Mouse (Mus musculus) testis, postnatal 14 days (tissue): ENCODE measurements around the gene Oaz3.
A peak's percentile ranks its signal among the peaks of the same experiment; 100 is the strongest.

Experiments used
- DNase-seq: peaks from one replicate; pipeline ENCODE4 v3.0.0; 2021; ENCODE audit warnings: low spot score

Oaz3 gene

DNA sequence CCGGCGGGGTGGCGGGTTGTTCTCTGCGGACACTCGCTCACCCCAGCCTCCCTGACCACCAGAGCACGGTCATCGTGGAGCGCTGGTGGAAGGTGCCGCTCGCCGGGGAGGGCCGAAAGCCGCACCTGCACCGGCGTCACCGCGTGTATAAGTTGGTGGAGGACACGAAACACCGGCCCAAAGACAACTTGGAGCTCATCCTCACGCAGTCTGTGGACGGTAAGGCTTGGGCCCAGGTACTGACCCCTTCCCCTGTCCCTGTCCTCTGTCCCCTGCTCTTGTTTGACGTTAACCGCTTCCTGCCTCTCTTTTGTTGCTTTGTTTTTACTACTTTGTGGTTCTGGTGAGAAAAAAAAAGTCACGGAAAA lies at the start of gene Oaz3:
Gene Oaz3, minus strand, starts transcription at position 319 of the 368 bp plus-strand sequence.
- no peak for DNase-seq

DNA sequence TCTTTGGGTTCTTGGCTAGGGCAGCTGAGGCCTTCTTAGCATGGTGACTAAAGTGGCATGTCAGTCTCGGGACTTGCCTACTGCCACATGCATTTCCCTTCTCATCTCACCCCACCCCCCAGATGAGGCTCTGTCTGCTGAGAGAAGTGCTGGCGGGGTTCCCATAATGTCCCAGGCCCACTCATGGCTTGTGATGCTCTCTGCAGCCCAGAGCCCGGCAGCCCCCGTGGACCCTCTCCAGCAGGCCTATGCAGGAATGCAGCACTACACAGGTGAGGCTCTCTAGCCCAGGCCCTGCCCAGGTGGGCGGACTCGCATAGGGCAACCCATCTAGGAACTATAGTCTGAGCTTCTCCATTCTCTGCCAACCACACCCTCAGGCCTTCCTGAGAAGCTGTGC lies 43.9 kb upstream of the Oaz3 start:
- DNase-seq = no peak

DNA sequence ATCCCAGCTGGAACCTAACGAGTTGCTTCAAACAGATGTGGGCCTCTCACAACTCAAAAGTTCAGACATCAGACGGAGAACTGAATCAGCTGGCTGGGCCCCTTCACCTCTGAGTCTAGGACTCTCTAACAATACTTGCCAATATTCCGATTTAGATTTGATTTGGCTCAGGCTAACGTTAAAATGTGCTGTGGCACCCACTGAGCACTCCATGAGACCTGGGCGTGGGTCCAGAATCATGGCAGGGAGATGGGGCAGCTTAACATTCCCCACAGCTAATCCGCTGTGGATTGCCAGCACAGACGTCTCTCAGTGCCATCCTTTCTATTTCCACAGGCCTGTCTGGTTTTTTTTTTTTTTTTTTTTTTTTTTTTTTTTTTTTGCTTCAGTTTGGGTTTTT lies 42.2 kb upstream of the Oaz3 start:
- DNase-seq = no peak

DNA sequence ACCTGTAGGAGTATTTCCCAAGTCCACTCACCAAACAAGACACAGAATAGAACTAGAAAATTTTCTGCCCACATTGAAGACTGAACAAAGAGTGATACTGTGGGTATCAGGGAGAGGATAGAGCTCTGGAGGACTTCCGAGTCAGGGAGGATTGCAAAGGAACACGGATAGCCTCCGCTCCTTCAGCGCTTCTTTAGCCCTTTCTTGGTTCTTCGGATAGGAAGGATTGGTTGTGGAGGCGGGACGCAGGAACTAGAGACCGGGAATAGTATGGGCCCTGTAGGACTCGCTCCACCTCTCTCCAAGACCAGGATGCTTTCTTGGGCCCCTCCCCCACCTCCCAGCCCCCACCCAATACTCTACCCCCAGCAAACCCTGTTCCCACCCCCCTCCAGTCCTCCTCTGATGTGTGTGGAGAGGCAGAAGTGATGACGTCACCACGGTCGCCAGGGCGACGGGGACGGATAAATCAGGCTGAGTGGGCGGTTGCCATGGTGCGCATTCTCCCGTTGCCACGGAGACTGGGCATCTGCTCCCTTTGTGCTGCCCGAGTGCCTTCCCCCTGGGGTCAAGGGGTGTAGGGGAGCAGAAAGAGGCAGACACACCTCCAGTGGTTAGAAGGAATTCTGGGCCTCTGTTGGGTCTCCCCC lies 40.2 kb upstream of the Oaz3 start:
- peak; percentile 53 for DNase-seq

DNA sequence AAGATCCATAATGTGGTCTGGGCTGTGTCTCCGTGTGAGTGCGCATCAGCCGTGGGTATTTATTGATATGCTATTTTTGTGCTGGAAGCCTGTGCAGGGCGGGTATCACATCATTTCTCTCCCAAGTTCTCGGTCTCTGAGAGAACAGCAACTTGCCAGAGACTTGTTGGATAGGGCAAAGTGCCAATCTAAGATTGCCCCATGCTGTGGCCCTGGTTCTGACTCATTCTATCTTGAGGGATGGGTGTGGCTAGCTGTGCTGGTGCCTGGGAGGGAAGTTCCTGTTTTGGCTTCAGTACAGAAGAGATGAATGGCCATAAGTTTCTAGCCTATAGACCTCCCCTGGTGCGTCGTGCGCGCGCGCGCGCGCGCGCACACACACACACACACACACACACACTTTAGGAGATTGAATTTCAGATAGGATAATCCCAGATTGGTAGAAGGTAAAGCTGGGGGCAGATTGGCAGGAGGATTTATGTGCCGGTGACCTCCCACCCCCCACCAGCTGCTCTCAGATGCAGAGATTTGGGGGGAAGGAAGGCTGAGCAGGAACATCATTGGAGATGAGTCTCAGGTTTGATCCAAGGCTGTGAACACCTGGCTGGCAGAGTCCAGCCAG lies 39.2 kb upstream of the Oaz3 start:
- no peak for DNase-seq

DNA sequence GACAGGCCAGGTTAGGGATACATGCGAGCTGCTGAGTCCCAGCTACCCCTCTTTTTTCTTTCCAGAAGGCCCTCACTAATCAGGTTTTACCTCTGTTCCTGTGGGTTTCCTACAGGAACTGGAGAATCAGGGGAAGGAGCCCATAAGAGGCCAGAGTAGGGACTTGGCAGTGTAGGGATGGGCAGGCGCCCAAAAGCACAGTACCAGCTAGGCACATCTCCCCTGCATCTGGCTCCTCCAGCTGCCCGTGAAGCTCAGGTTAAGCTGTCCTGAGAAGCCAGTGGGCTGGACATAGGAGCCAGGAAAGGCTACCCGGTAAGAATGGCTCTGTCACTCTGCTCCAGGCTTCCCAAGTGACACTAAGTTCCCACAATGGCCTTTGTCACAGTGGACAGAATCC lies 37.7 kb upstream of the Oaz3 start:
- no peak for DNase-seq

DNA sequence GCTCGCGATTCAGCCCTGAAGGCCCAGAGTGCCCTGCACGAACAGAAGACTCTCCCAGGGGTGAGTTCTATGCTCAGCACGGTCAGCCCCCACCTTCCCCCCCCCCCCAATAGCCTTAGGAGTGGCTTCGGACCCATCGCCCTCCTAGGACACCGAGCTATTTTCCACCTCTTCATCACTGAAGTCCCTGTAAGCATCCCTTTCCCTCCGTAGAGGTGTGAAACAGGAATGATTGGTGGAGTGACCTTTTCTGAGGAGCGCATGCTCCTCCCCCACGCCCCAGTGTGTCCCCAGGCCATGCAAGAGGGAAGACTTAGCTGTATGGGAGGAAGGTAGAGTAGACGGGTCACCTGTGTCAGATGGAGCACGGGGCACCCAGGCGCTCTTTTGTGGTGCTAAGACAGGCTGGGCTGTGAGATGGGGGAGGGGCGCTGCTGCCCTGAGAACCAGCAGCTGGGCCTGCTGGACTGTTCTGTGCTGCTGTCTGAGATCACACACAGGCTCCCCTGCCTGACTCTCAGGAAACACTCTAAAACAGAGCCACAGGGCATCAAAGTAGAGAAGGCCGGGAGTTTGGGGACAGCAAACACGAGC lies 36.7 kb upstream of the Oaz3 start, which contains the start of gene Riiad1:
Gene Riiad1, minus strand, starts transcription at position 51 of the 594 bp plus-strand sequence.
- no peak for DNase-seq

DNA sequence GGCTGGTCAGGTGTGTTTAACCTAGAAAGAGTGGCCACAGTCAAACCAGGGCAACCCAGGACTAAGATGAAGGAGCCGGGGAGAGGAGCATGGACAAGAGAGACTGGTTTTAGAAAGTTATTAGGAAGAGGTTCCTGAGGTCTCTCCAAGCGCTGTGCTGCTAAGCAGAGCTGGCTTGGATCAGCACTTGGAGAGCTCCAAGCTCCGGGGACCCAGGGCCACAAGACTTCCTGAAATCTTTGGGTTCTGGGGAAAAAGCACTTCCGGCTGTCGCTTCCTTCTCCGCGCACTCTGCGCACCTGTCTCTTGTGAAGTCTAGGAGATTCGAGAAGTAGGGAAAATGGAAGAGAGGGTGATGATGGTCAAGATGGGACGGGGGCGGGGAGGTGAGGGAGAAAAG lies 35.8 kb upstream of the Oaz3 start:
- no peak for DNase-seq

DNA sequence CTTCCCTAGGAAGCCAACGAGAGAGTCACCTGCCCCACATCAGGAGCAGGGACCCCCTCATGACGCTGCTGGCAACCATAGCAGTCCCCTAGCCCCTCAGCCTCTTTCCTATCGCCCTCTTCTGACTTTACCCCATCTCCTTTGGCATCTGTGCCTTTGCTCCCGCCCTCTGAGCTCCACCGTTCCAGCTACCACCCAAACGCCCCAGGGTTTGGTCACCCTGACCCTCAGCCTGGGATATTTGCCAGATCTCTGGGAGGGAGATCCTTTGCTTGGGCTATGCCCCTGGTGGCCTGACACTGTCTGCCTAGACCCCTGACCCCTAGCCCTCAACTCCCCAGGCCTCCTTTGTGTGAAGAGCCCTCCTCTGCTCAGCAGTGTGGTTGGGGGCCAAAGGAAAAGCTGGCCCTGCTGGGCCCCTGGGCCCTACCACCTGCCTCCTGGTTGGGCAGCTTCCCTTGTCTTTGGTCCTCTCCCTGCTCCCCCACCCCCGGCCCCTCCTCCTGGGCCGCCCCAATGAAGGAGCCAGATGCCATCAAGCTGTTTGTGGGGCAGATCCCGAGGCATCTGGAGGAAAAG lies 35.0 kb upstream of the Oaz3 start:
- no peak for DNase-seq

DNA sequence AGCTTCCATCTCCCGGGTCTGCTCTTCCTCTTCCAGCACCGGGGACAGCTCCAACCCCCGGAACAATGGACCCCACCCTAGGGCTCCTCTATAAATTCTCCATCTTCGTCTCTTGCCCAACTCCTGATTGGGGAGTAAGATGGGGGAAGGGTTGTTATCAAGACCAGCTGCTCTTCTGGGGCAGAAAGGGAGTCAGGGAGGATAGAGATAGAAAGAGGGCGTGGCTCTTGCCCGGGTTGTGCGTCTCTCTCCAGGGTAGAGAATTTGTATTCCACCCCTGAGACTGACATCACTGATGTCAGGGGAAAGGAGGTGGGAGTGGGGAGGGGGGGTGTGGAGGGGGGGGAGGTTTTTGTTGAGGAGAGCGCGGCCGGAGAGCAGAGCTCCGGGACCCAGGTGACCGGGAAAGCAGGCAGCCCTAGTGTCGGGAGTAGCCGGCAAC lies 34.3 kb upstream of the Oaz3 start, which contains the start of gene Celf3:
Gene Celf3, plus strand, starts transcription at position 315 of the 442 bp plus-strand sequence.
- no peak for DNase-seq

DNA sequence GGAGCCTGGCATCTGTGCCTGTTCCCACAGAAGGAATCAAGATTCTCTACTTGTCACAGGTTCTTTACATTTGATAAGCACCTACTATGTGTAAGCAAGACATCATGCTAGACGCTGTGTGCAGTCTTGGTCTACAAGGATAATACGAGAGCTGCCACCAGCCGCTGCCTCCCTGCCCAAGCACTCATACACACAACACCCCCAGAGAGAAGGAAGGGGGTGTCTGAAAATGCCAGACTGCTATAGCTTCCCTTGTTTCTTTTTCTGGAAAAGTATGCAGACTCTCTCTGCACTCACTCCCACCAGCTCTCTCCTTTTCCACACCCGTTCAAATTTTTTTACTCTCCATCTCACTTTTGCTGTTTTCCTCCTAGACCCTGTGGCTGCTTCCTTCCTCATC lies 33.7 kb upstream of the Oaz3 start:
- DNase-seq = no peak

DNA sequence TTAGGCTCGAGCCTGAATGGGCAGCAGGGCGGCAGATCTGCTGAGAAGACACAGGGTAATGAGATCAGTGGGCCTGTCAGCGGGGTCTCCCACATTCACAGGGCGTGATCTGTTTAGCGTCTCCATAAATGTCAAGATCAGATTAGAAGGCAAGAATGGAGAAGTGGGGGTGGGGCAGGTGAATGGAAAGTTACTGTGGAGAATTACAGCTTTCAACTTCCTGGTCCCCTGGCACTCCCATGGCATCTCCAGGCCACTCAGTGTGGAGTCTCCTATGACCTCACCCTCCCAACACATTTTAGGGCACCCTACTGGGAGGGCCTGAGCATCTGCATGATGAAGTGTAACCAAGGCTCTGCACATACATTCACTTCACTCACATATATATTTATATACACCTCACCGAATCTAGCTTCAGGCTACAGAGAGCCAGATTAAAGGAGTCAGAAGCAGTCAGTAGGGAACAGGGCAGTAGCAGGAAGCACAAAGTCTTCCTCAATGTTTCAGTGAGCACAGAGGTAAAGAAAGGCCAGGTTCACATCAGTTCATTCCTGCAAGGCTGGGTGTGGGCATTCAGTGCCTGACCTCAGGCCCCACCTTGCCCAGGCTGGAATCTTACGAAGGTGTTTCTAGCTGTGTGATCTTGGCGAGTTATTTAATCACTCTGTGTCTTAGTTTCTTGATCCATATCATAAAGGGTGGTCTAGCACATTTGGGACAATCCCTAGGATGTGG lies 32.8 kb upstream of the Oaz3 start:
- DNase-seq = no peak

DNA sequence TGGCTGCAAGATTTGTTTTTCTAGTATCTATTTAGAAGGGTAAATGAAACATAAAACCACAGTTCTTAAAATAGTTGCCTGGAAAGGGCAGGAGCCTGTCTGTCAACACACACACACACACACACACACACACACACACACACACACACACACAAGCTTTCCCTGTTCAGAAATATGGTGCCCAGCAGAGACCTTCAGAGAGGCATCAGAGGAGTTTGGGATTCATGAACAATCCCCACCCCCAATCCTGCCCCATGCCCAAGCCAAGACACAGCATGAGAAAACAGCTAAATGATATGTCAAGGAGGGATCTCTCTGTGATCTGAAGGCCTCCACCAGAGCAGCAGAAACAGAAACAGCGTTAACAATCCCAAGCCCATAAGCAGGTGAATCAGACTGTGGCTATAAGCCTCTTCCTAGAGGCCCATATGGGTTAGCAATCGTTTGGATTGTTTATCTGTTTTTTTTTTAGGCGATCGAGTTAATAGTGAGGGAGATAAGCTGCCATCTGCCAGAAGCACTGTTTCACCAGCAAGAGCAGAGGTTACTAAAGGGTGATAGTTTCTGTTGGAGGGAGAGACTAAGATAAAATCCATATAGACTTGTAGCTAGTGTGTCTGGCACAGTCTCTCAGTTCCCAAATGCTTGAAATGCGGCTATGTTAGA lies 30.0 kb upstream of the Oaz3 start:
- no peak for DNase-seq

DNA sequence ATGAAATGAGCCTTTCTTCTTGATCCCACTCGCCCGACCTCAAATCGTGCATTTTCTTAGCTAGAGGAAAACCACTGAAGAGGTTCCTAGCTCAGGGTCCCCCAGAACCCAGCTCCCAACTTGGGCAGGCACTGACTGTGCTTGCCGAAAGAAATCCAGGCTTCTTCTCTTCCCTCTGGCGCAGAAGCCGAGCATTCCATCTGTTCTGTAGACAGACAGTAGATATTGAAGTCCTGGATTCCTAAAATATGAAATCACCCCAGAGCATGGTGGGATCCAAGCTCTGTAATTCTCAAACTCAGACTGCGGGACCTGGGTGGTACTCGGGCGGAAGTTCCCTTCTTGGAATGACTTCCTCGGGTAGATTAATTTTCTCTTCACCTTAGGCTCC lies 29.4 kb upstream of the Oaz3 start:
- DNase-seq = no peak

DNA sequence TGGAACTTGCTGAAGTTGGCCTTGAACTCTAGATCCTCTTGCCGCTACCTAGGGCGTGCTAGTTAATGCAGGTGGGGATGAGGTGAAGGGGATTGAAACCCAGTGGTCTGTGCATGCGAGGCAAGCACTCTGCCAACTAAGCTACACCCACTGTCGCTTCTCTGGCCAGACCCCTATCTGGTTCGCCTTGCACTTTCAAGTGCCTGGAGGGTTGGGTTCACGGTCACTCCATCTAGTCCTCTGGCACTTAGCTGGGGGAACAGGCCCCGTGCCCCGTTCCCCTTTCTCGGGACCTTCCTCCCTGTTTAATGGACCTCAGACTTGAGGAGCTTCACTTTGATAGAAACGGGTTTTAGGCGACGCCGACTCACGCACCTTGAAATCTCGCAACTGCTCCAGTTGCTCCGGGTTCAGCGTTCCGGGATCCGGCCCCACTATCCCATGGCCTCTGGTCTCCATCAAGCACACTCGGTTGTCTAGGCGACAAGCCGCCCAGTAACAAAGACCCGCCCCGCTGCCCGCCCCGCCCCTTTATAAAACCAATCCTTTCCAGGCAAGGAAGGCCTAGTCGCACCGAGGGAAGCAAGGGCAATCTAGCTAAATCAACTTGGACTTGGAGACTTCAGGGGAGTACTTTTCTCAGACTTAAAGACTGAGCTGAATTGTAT lies 28.9 kb upstream of the Oaz3 start:
- peak; percentile 38 for DNase-seq

DNA sequence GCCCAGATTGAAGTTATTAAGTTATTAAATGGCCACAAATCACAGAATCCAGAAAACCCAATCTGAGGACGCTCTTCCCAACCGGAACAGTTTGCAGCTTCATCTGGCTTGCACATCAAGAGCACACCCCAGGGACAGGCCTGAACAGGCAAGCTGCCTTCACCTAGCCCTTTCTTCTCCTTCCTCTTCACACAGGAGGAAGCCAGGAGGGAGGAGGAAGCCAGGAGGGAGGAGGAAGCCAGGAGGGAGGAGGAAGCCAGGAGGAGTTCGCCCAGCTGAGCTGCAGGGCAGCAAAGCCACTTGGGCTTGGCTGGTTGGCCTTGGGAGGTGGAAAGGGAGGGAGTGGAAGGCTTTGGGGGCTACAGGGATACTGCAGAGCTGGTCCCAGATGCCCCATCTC lies 25.2 kb upstream of the Oaz3 start:
- no peak for DNase-seq

DNA sequence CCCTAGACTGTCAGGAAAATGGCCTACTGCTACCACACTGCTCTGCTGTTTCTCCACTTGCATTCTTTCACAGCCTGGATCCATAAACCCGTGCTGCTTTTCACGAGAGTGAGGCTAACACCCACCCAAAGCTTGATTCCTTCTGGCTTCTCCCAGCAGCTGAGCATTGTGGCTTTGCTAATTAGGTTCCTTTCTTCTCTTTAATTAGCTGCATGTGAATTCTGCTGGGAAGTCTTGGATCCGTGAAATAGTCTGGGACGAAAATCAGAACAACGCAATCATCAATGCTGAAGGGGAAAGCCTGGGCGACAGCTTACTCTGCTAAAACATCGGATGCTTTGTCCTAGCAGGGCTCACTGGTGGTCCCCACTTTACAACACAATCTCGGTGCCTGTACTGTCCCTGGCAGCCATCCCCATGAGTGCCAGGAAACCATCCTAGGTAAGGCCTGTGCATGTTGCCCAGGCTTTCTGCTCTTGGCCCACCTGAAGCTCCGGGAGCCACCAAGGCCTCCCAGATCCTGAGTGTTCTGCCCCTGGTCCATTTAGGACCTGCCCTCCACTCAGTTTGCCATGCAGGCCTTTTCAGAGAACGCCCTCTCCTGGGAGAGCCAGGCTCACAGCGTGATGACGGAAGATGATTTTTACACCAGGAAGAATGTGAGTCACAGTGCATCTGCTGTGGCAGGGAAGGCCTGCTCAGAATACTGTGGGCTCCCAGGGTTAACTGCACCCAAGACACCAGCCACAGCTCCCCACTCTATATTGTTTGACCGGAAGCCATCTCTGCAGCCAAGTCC lies 22.1 kb upstream of the Oaz3 start:
- DNase-seq = no peak

DNA sequence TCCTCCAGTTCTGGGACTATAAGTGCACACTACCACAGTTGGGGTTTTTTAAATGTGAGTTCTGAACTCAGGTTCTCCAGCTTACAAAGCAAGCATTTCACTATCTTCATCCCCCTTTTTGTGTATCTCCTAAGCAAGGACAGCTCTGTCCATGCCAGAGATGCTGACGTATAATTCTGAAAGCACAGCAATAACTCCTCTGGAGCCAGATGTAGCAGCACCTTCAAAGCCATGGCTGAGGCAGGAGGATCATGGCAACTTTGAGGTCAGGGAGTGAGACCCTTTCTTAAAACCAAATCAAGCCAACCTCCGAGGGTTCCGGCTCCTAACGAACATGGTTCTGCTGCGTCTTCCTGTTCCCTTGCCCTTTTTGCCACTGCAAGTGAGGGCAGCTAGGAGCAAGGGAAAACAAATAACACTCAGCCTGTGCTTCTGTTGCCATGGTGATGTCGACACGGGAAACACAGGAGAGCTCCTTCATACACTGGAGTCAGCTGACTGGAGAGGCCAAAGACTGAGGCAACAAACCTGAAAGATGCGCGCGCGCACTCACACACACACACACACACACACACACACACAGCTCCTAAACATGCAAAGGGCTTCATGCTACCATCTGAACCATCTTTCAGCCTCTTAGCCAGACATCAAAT lies 20.3 kb upstream of the Oaz3 start:
- DNase-seq = no peak

DNA sequence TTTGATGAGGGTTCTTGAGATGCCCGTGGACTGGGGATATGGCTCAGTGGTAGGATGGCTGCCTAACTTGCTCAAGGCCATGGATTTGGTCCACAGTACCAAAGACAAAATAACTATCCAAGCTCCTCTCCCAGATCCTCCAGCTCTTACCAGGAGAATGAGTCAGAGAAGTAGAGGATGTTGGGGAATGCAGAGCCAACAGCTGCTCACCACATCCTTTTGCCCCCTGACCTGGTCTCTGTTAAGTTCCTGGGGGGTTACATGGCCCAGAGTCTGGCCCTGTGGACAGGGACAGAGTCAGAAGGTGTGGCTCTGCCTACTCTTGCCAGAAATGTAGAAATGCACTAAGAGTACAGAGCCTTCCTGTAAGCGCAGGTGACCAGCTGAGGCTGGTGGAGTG lies 16.1 kb upstream of the Oaz3 start:
- no peak for DNase-seq

DNA sequence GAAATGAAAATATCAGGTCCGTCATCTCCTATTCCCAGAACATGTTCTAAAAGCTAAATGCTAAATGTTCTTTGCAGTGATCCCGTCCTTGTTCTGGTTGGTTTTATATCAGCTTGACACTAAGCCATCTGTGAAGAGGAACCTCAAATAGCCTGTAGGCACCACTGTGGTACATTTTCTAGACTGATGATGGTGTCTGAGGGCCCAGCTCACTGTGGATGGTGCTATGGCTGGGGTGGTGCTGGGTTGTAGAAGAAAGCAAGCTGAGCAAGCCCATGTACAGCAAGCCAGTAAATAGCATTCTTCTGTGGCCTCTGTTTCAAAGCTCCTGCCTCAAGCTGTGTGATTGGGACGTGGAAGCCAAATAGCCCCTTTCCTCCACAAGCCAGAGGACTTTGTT lies 13.3 kb upstream of the Oaz3 start:
- no peak for DNase-seq
